Mouse (Mus musculus) liver, adult 2 months (tissue): ENCODE results near the gene Wbp11. TPM values are rescaled to one million over a fixed set of nuclear protein-coding genes. Genes with fewer than 3 reads are reported as not detected.
A peak's percentile ranks its signal among the peaks of the same experiment; 100 is the strongest.

ENCODE experiments used
- DNase-seq: peaks from one replicate; pipeline ENCODE4 v3.0.0-alpha.2; 2011; ENCODE audit warnings: low read depth, low spot score; ENCODE audit errors: extremely low read depth
- H3K27ac ChIP-seq: fragments of 200-500 bp; replicated peaks from 2 replicates; pipeline ENCODE4 v1.5.1; 2012; ENCODE audit warnings: low read depth, mild to moderate bottlenecking, control low read depth, inconsistent platforms, low read length; ENCODE audit not compliant: insufficient read depth
- H3K27me3 ChIP-seq: fragments of 200-500 bp; 2 replicates; pipeline ENCODE4 v1.6.1; 2012; ENCODE audit warnings: mild to moderate bottlenecking, moderate library complexity, low read length, inconsistent platforms; ENCODE audit not compliant: control insufficient read depth, insufficient read depth
- H3K36me3 ChIP-seq: fragments of 200-500 bp; 2 replicates; pipeline ENCODE4 v1.6.1; 2012; ENCODE audit warnings: low read length, inconsistent platforms; ENCODE audit not compliant: control insufficient read depth, insufficient read depth
- H3K4me1 ChIP-seq: fragments of 200-500 bp; 2 replicates; pipeline ENCODE4 v1.6.1; 2011; ENCODE audit warnings: low read length; ENCODE audit not compliant: control insufficient read depth, insufficient read depth
- H3K4me3 ChIP-seq: fragments of 200-500 bp; 2 replicates; pipeline ENCODE4 v1.5.1; 2011; ENCODE audit warnings: low read depth, mild to moderate bottlenecking, control low read depth, low read length, moderate library complexity; ENCODE audit not compliant: insufficient read depth
- H3K79me2 ChIP-seq: fragments of 200-500 bp; 2 replicates; pipeline ENCODE4 v1.6.1; 2012; ENCODE audit warnings: inconsistent platforms, mild to moderate bottlenecking, low read length, moderate library complexity; ENCODE audit not compliant: control insufficient read depth, insufficient read depth
- H3K9ac ChIP-seq: fragments of 200-500 bp; 2 replicates; pipeline ENCODE4 v1.6.1; 2012; ENCODE audit warnings: low read depth, mild to moderate bottlenecking, control low read depth, inconsistent platforms, low read length
- CTCF ChIP-seq: fragments of 200-500 bp; IDR thresholded peaks from 2 replicates; pipeline ENCODE4 v1.5.1; 2011; ENCODE audit warnings: low read depth, low read length, control low read depth
- POLR2A ChIP-seq: fragments of 200-500 bp; IDR thresholded peaks from 2 replicates; pipeline ENCODE4 v1.6.1; 2011; ENCODE audit warnings: low read length, control low read depth; ENCODE audit not compliant: insufficient read depth; ENCODE audit errors: extremely low read depth
- WGBS: fragments of 180-500 bp; shearing (Covaris S2); methylation state at CpG from one replicate; pipeline ENCODE4 v1.1.7; 2018; 5-methylcytosine and 5-hydroxymethylcytosine counted together
- polyA plus RNA-seq: library from polyadenylated mRNA; depleted of rRNA; stranded (reverse); fragments of >200 nt; gene quantifications from 2 replicates; pipeline ENCODE4 v1.2.3, GENCODE M21; 2012
- total RNA-seq: library from RNA; depleted of rRNA; stranded (reverse); fragments of >200 nt; gene quantifications from 2 replicates; pipeline ENCODE4 v1.2.3, GENCODE M21; 2014

Wbp11 gene
- total and polyA plus RNA-seq, 2 experiments = 6.6 to 18.0 TPM

DNA sequence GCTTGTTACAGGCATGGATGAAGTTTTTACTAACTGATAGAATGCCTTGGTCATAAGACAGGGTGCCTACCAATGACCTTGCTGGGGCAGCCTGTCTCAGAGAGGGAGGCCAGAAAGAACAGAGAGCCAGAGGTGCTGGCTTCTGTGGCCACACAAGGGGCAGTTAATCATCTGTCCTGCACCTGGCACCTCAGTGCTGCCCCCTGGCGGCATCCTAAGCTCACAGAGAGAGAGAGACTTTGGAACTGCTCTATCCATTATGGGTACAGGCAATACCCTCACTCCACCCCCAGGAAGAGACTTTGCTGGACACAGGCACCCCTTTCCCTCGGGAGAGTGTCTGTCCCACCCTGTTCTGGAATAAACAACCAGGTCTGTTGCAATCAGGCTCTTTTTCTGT, 19.8 kb upstream of the Wbp11 start:
- no peak overlapping the region for H3K27ac ChIP-seq
- no peaks in the 10 kb centered on the region for H3K36me3 ChIP-seq

DNA sequence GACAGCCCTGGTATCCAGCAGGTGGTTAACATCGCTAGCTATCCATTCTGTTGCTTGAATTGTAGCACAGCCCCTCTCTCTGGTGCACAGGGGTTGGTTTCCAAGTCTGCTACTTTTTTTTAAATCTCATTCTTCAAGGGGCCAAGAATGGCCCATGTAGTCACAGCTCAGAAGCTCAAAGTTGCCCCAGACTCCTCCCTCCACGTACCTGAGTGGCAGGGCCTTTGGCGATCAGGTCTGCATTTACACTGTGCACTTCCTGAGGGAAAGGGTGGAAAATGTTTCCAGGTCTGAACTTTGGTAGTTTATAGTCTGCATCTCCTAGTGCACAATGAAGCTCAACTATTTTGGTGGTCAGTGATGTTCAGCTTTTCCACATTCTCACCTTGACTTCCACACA, 19.2 kb upstream of the Wbp11 start:
- no peak for DNase-seq
- no peaks in the 10 kb centered on the region for H3K4me1 ChIP-seq
- H3K27ac ChIP-seq = no peak overlapping the region
- H3K79me2 ChIP-seq = no peaks in the 10 kb centered on the region
- no peak overlapping the region for H3K4me3 ChIP-seq
- 99% methylated on average over 3 of the region's 3 CpGs for WGBS
- H3K27me3 ChIP-seq = no peaks in the 10 kb centered on the region
- TF ChIP-seq CTCF = no peak
- no peak for TF ChIP-seq POLR2A
- no peaks in the 10 kb centered on the region for H3K36me3 ChIP-seq
- H3K9ac ChIP-seq = no peak overlapping the region

More for the DNA sequence above, 19.8 kb upstream of the Wbp11 start:
- Histone ChIP-seq H3K9ac (no peak overlapping the region), H3K4me1 (no peaks in the 10 kb centered on the region), H3K27me3 (no peaks in the 10 kb centered on the region), H3K4me3 (no peak overlapping the region), H3K79me2 (no peaks in the 10 kb centered on the region)
- DNase-seq = peak; percentile 16
- TF ChIP-seq CTCF (peak; percentile 79), POLR2A (no peak)
- 4% methylated on average over 2 of the region's 2 CpGs for WGBS

DNA sequence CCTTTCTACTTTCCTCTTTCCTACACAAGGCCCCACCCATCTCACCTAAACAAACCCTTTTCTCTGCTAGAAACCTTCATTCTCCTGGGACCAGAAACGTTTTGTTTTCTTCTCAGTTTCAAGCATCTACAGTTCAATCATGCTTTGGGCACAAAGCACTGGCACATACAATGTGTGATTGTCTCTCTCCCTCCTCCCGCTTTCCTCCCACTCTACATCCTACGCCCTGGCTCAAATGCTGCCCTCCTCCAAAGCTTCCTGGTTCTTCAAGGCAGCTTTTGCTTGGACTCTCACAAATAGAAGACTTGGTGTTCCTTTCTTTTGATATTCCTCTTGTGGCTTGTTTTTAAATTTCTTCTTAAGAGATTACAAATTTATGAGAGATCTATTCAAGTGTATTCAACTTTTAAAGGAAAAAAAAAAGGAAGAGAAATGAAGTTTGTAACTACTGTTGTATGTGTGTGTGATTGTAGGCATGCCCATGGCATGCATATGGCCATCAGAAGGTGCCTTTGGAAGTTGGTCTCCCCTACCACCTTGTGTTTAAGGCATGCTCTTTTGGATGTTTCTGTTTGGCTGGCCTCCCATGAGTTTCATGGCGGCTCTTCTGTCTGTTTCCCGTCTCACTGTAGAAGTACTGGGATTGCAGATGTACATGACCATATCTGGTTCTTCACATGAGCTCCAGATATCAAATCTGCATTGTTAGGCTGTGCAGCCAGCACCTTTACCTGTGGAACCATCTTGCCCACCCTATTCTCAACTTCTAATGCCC, 17.9 kb upstream of the Wbp11 start:
- H3K4me1 ChIP-seq = no peaks in the 10 kb centered on the region
- TF ChIP-seq CTCF = no peak
- TF ChIP-seq POLR2A = no peak
- no peak overlapping the region for H3K9ac ChIP-seq
- H3K36me3 ChIP-seq = no peaks in the 10 kb centered on the region
- no peak for DNase-seq
- H3K27me3 ChIP-seq = no peaks in the 10 kb centered on the region
- no peaks in the 10 kb centered on the region for H3K79me2 ChIP-seq
- H3K4me3 ChIP-seq = no peak overlapping the region
- 73% methylated on average over 5 of the region's 5 CpGs for WGBS
- no peak overlapping the region for H3K27ac ChIP-seq

DNA sequence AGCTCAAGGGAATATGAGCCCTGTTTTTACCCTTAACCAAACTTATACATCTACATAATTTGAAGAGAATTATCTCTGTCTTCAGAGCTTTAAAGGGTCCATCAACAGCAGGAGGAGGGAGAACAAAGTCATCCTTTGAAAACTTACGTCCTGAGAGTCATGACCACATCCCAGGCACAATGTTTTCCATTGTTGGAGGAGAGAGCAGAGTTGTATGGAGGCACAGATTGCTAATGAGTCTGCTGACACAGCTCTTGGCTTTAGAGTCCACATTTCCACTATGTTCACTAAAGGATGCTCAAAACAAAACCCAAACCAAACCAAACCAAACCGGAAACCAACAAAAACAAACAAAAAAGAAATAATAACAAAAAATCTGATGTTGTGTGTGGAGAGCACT, 16.9 kb upstream of the Wbp11 start:
- no peak for DNase-seq
- no peak overlapping the region for H3K4me3 ChIP-seq
- no peaks in the 10 kb centered on the region for H3K36me3 ChIP-seq
- no peak overlapping the region for H3K9ac ChIP-seq
- WGBS = 80% methylated on average over 2 of the region's 2 CpGs
- no peaks in the 10 kb centered on the region for H3K27me3 ChIP-seq
- no peak overlapping the region for H3K27ac ChIP-seq
- TF ChIP-seq CTCF (no peak), POLR2A (no peak)
- H3K4me1 ChIP-seq = no peaks in the 10 kb centered on the region
- no peaks in the 10 kb centered on the region for H3K79me2 ChIP-seq

DNA sequence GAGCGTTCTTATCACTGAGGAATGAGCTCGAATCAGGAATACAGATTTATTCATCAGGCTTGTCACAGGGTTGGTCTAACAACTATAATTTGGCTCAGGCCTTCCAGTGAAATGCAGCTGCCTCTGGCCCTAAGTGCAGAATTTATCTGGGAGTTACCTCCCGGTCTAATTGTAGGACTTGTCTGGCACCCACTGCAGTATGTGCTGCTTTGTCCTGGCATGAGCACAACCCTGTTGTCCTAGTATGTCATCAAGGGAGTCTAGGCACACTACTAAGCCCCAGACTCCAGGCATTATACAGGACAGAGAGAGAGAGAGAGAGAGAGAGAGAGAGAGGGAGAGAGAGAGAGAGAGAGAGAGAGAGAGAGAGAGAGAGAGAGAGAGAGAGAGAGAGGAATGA, 9.3 kb upstream of the Wbp11 start:
- Histone ChIP-seq H3K4me1 (no peaks in the 10 kb centered on the region), H3K27ac (no peak overlapping the region), H3K79me2 (no peaks in the 10 kb centered on the region), H3K27me3 (no peaks in the 10 kb centered on the region), H3K9ac (no peak overlapping the region), H3K36me3 (no peaks in the 10 kb centered on the region), H3K4me3 (no peak overlapping the region)
- 77% methylated on average over 3 of the region's 3 CpGs for WGBS
- TF ChIP-seq CTCF (no peak), POLR2A (no peak)
- DNase-seq = no peak

DNA sequence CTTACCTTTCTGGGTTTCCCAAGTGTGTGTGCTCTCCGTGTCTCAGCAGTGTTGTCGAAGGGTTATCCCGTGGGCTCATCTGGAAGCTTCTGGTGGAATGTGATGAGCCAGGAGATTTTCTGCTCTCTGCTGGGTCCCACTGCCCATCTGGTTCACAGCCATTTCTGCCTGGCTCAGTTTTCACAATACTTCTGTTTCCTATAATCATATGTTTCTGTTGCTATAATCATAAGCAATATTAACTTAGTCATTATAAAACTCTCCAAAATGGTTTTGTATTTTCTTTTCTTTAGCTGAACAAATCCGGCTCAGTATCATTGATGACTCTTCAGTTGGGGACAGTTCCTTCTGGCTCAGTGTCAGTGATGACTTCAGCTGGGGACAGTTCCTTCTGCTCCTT, 7.3 kb upstream of the Wbp11 start, which contains the start of gene Smco3:
Gene Smco3, minus strand, starts transcription at position 101 of the 400 bp plus-strand sequence.
- no peak for TF ChIP-seq CTCF
- no peak for TF ChIP-seq POLR2A
- Histone ChIP-seq H3K27ac (no peak within 1 kb of the TSS), H3K27me3 (no peaks in the 10 kb centered on the region), H3K9ac (no peak within 1 kb of the TSS), H3K36me3 (no peaks in the 10 kb centered on the region), H3K4me1 (no peaks in the 10 kb centered on the region), H3K4me3 (no peak within 1 kb of the TSS), H3K79me2 (no peaks in the 10 kb centered on the region)
- 53% methylated on average over 4 of the region's 4 CpGs for WGBS
- DNase-seq = no peak
